Mouse (Mus musculus) limb, embryonic 13.5 days (tissue): Measurements from ENCODE around the gene Bcas3. TPM values are rescaled to one million over a fixed set of nuclear protein-coding genes. Genes with fewer than 3 reads are reported as not detected.

ENCODE experiments used
- microRNA-seq: library from miRNA; unstranded; fragments of <30 nt; microRNA quantifications from one replicate; pipeline ENCODE4, GENCODE M21; 2016
- polyA plus RNA-seq: library from polyadenylated mRNA; unstranded; fragments of >200 nt; fragmentation: Nextera tagmentation; extraction: Ambion mirVana; gene quantifications from 2 replicates; pipeline ENCODE4 v1.2.1, GENCODE M21; 2015

The Bcas3 gene
- polyA plus RNA-seq, 1 experiment from 2014 or later: 30.3 TPM

Small RNA genes lying within 50 kb of the gene (microRNA-seq; reads per million reads assigned to microRNA genes)
- gene Mir5110: not detected

Other genes with a start within 250 kb of the Bcas3 start
- gene Usp32, start 213.0 kb upstream of the Bcas3 start, polyA plus RNA-seq: 3.7 and 4.5 TPM in 2 replicates
- gene 1700125H20Rik, start 182.8 kb upstream of the Bcas3 start, polyA plus RNA-seq: 0.40 and 0.52 TPM in 2 replicates
- gene Appbp2, start 118.0 kb upstream of the Bcas3 start, polyA plus RNA-seq: 43.5 and 44.9 TPM in 2 replicates
- gene Ppm1d, start 41.9 kb upstream of the Bcas3 start, polyA plus RNA-seq: 18.4 and 19.6 TPM in 2 replicates